Mouse (Mus musculus) MEL (cell line): ENCODE measurements around the gene Gpatch2. TPM values are rescaled to one million over a fixed set of nuclear protein-coding genes. Genes with fewer than 3 reads are reported as not detected.

Source experiments
- DNase-seq: peaks from one replicate; pipeline ENCODE4 v3.0.0; 2011; ENCODE audit warnings: low read depth, low spot score
- H3K27ac ChIP-seq: 2 replicates; pipeline ENCODE4 v1.5.1; 2012; ENCODE audit warnings: low read depth, mild to moderate bottlenecking, control low read depth, low read length, moderate library complexity; ENCODE audit not compliant: control insufficient read depth
- H3K27me3 ChIP-seq, 2 experiments: fragments of 150-350 bp in 1 of 2; sonication (generic) in 1 of 2; 2 replicates each; pipeline ENCODE4 v1.6.1; 2012; ENCODE audit warnings: low read length in 2 of 2, mild to moderate bottlenecking in 2 of 2, improper control_type of control experiment in 1 of 2, moderate library complexity in 1 of 2; ENCODE audit not compliant: insufficient read depth in 2 of 2, control insufficient read depth in 1 of 2
- H3K36me3 ChIP-seq, 2 experiments: 2 replicates each; pipeline ENCODE4 v1.6.1; 2012 to 2014; ENCODE audit warnings: low read length in 2 of 2, improper control_type of control experiment in 1 of 2, inconsistent platforms in 1 of 2, mild to moderate bottlenecking in 1 of 2; ENCODE audit not compliant: insufficient read depth in 2 of 2, control insufficient read depth in 1 of 2
- H3K4me1 ChIP-seq, 2 experiments: fragments of 150-350 bp in 1 of 2; sonication (generic) in 1 of 2; 2 replicates each; pipeline ENCODE4 v1.6.1; 2012; ENCODE audit warnings: low read length in 2 of 2, improper control_type of control experiment in 1 of 2, mild to moderate bottlenecking in 1 of 2; ENCODE audit not compliant: insufficient read depth in 2 of 2, control insufficient read depth in 1 of 2
- H3K4me3 ChIP-seq, 2 experiments: fragments of 150-350 bp in 1 of 2; sonication (generic) in 1 of 2; 2 replicates each; pipeline ENCODE4 v1.5.1; 2012; ENCODE audit warnings: low read depth in 2 of 2, low read length in 2 of 2, mild to moderate bottlenecking in 2 of 2, moderate library complexity in 2 of 2, control low read depth in 1 of 2, improper control_type of control experiment in 1 of 2; ENCODE audit not compliant: control insufficient read depth in 1 of 2, insufficient read depth in 1 of 2
- H3K79me2 ChIP-seq: 2 replicates; pipeline ENCODE4 v1.6.1; 2012; ENCODE audit warnings: mild to moderate bottlenecking, low read length, moderate library complexity; ENCODE audit not compliant: control insufficient read depth, poor library complexity, insufficient read depth
- H3K9ac ChIP-seq: 2 replicates; pipeline ENCODE4 v1.6.1; 2012; ENCODE audit warnings: low read depth, mild to moderate bottlenecking, control low read depth, low read length, moderate library complexity; ENCODE audit not compliant: control insufficient read depth, poor library complexity, severe bottlenecking
- H3K9me3 ChIP-seq: fragments of 150-350 bp; sonication (generic); replicated peaks from 2 replicates; pipeline ENCODE4 v1.6.1; 2012; ENCODE audit warnings: mild to moderate bottlenecking, low read length, improper control_type of control experiment, moderate library complexity; ENCODE audit not compliant: insufficient read depth
- CTCF ChIP-seq, 3 experiments: IDR thresholded peaks in 2 of 3; conservative IDR thresholded peaks in 1 of 3; 2 replicates each; pipeline ENCODE4 v1.5.1; 2011 to 2012; ENCODE audit warnings: low read length in 3 of 3, low read depth in 2 of 3, mild to moderate bottlenecking in 2 of 3, improper control_type of control experiment in 1 of 3, inconsistent platforms in 1 of 3, mixed read lengths in 1 of 3, moderate library complexity in 1 of 3; ENCODE audit not compliant: control insufficient read depth in 1 of 3, insufficient read depth in 1 of 3, poor library complexity in 1 of 3, severe bottlenecking in 1 of 3
- ELF1 ChIP-seq: IDR thresholded peaks from 2 replicates; pipeline ENCODE4 v1.6.1; 2014; ENCODE audit warnings: low read depth, mild to moderate bottlenecking, inconsistent platforms, low read length, improper control_type of control experiment, moderate library complexity
- EP300 ChIP-seq, 2 experiments: IDR thresholded peaks; 2 replicates each; pipeline ENCODE4 v1.6.1; 2011; ENCODE audit warnings: improper control_type of control experiment in 2 of 2, low read length in 2 of 2, low read depth in 1 of 2, mild to moderate bottlenecking in 1 of 2
- GABPA ChIP-seq: IDR thresholded peaks from 2 replicates; pipeline ENCODE4 v1.6.1; 2012; ENCODE audit warnings: low read depth, mild to moderate bottlenecking, inconsistent platforms, low read length, improper control_type of control experiment, moderate library complexity
- GATA1 ChIP-seq: IDR thresholded peaks from 2 replicates; pipeline ENCODE4 v1.6.1; 2011; ENCODE audit warnings: low read depth, low read length, improper control_type of control experiment
- HCFC1 ChIP-seq: IDR thresholded peaks from 2 replicates; pipeline ENCODE4 v1.6.1; 2012; ENCODE audit warnings: low read depth, mild to moderate bottlenecking, inconsistent platforms, low read length, improper control_type of control experiment, moderate library complexity
- JUND ChIP-seq: IDR thresholded peaks from 2 replicates; pipeline ENCODE4 v1.6.1; 2011; ENCODE audit warnings: low read depth, mild to moderate bottlenecking, improper control_type of control experiment, low read length
- MAX ChIP-seq: IDR thresholded peaks from 2 replicates; pipeline ENCODE4 v1.6.1; 2011; ENCODE audit warnings: low read length, improper control_type of control experiment
- MYC ChIP-seq: IDR thresholded peaks from 2 replicates; pipeline ENCODE4 v1.6.1; 2011; ENCODE audit warnings: low read depth, mild to moderate bottlenecking, low read length, improper control_type of control experiment, moderate library complexity
- NELFE ChIP-seq: IDR thresholded peaks from 2 replicates; pipeline ENCODE4 v1.6.1; 2011; ENCODE audit warnings: low read depth, low read length, improper control_type of control experiment
- POLR2A ChIP-seq, 2 experiments: IDR thresholded peaks; 2 replicates each; pipeline ENCODE4 v1.6.1; 2011 to 2012; ENCODE audit warnings: low read length in 2 of 2, mild to moderate bottlenecking in 2 of 2, control low read depth in 1 of 2, improper control_type of control experiment in 1 of 2, low read depth in 1 of 2, moderate library complexity in 1 of 2; ENCODE audit not compliant: control insufficient read depth in 1 of 2, insufficient read depth in 1 of 2, poor library complexity in 1 of 2
- RCOR1 ChIP-seq: IDR thresholded peaks from 2 replicates; pipeline ENCODE4 v1.6.1; 2012; ENCODE audit warnings: low read depth, mild to moderate bottlenecking, inconsistent platforms, low read length, improper control_type of control experiment
- SMC3 ChIP-seq: IDR thresholded peaks from 2 replicates; pipeline ENCODE4 v1.6.1; 2011; ENCODE audit warnings: low read depth, low read length, improper control_type of control experiment
- USF2 ChIP-seq, 2 experiments: IDR thresholded peaks; 2 replicates each; pipeline ENCODE4 v1.6.1; 2011 to 2012; ENCODE audit warnings: improper control_type of control experiment in 2 of 2, low read length in 2 of 2, borderline replicate concordance in 1 of 2, inconsistent platforms in 1 of 2, low read depth in 1 of 2, mild to moderate bottlenecking in 1 of 2; ENCODE audit not compliant: insufficient read depth in 1 of 2
- ZC3H11A ChIP-seq: IDR thresholded peaks from 2 replicates; pipeline ENCODE4 v1.6.1; 2012; ENCODE audit warnings: low read depth, mild to moderate bottlenecking, inconsistent platforms, low read length, improper control_type of control experiment
- ZKSCAN1 ChIP-seq: IDR thresholded peaks from 2 replicates; pipeline ENCODE4 v1.6.1; 2012; ENCODE audit warnings: low read depth, mild to moderate bottlenecking, inconsistent platforms, low read length, improper control_type of control experiment, moderate library complexity
- ZMIZ1 ChIP-seq: IDR thresholded peaks from 2 replicates; pipeline ENCODE4 v1.6.1; 2012; ENCODE audit warnings: low read depth, mild to moderate bottlenecking, inconsistent platforms, low read length, improper control_type of control experiment, moderate library complexity
- ZNF384 ChIP-seq: IDR thresholded peaks from 2 replicates; pipeline ENCODE4 v1.6.1; 2012; ENCODE audit warnings: low read depth, mild to moderate bottlenecking, inconsistent platforms, low read length, improper control_type of control experiment
- polyA plus RNA-seq, 2 experiments: library from polyadenylated mRNA; stranded (reverse) in 1 of 2; unstranded in 1 of 2; fragments of >175 nt in 1 of 2; fragments of >200 nt in 1 of 2; gene quantifications; 2 replicates each; pipeline versions ENCODE4 v1.2.1 to v1.2.4; 2012; ENCODE audit warnings: low replicate concordance in 2 of 2, low read depth in 1 of 2; ENCODE audit not compliant: insufficient read length in 2 of 2, insufficient read depth in 1 of 2, missing spikeins in 1 of 2
- total RNA-seq: library from RNA; depleted of rRNA; stranded (reverse); fragments of 300-350 nt; gene quantifications from 2 replicates; pipeline ENCODE4 v1.2.3, GENCODE M21; 2012

Gene Gpatch2
- total and polyA plus RNA-seq, 3 experiments = 14.5 to 15.3 TPM; not detected in 1

DNA sequence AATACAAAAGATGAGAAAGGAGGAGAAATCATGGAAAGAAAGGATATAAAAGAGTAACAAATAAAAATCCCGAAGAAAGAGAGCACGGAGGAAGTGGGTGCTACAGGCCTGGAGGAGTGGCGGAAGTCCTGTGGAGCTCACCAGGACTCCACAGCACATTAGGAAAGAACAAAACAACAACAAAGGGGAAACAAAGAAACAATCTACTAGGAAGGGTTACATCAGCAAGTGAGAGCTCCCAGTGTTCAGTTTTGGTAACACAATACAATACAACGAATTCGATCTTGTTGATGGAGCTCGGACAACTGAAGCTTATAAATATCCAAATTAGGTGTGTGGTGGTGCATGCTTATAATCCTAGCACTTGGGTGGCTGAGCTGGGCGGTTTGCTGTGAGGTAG is 45.7 kb upstream of the Gpatch2 start:
- DNase-seq = no peak
- Histone ChIP-seq H3K36me3 (no peaks in the 10 kb centered on the region; a peak in 1 of 4 replicates), H3K4me3 (no peak overlapping the region), H3K9me3 (no peaks in the 10 kb centered on the region), H3K27ac (no peak overlapping the region), H3K27me3 (no peaks in the 10 kb centered on the region), H3K9ac (no peak overlapping the region), H3K4me1 (no peaks in the 10 kb centered on the region), H3K79me2 (no peaks in the 10 kb centered on the region)
- TF ChIP-seq USF2 (IDR thresholded peaks at IDR 0.05; ENCODE audit: borderline replicate concordance in 1 of 2, insufficient read depth in 1 of 2, low read depth in 1 of 2, low read length in 2 of 2) (no peak), JUND (no peak), MAX (no peak), ELF1 (no peak), HCFC1 (no peak), SMC3 (no peak), ZMIZ1 (no peak), ZC3H11A (no peak), ZNF384 (no peak), ZKSCAN1 (no peak), RCOR1 (no peak), CTCF (IDR thresholded peaks at IDR 0.05 in 2 of 3, conservative IDR thresholded peaks at IDR 0.05 in 1 of 3; ENCODE audit: control insufficient read depth in 1 of 3, insufficient read depth in 1 of 3, low read depth in 2 of 3, low read length in 3 of 3, poor library complexity in 1 of 3, severe bottlenecking in 1 of 3) (no peak), MYC (no peak), NELFE (no peak), POLR2A (IDR thresholded peaks at IDR 0.05; ENCODE audit: control insufficient read depth in 1 of 2, insufficient read depth in 1 of 2, low read depth in 1 of 2, low read length in 2 of 2, poor library complexity in 1 of 2) (no peak)

DNA sequence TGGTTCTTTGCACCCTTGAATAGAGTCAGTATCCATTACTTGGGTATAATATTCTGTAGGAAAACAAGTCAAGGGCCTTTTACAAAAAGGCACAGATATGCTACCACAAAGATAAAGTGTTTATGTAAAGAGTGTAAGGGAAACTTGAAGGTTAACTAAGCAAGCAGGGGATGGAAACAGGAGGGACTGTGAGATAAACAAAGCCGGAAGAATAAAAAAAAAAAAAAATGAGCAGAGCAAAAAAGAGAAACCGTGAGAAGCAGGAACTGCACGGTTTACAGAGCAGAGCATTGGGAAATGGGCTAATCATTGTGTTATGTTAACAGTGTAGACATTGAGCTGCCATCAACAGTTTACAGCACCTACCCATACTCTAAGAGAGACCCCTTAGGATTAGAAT is 44.9 kb upstream of the Gpatch2 start:
- H3K4me3 ChIP-seq = no peak overlapping the region
- peak; percentile 41 for DNase-seq
- TF ChIP-seq ZNF384 (peak; percentile 89), GABPA (no peak), ZKSCAN1 (no peak), EP300 (IDR thresholded peaks at IDR 0.05; ENCODE audit: low read depth in 1 of 2, low read length in 2 of 2) (peak; percentile 31 to 42; a peak in 2 of 4 replicates), GATA1 (peak; percentile 49)
- TF ChIP-seq, all 39 proteins: peak for 3
- no peak overlapping the region for H3K9ac ChIP-seq
- no peak overlapping the region for H3K27ac ChIP-seq
- no peaks in the 10 kb centered on the region; a peak in 1 of 4 replicates for H3K36me3 ChIP-seq
- no peaks in the 10 kb centered on the region for H3K4me1 ChIP-seq
- no peaks in the 10 kb centered on the region for H3K9me3 ChIP-seq
- no peaks in the 10 kb centered on the region for H3K79me2 ChIP-seq
- no peaks in the 10 kb centered on the region for H3K27me3 ChIP-seq
